Mouse (Mus musculus) heart, embryonic 14.5 days (tissue): ENCODE results near the gene Pax7. TPM values are rescaled to one million over a fixed set of nuclear protein-coding genes. Genes with fewer than 3 reads are reported as not detected.

ENCODE experiments used
- ATAC-seq: fragments of 200-750 bp; cut with Nextera tagmentation; 2 replicates; pipeline ENCODE4 v1.8.0; 2017; ENCODE audit warnings: low read depth, moderate TSS enrichment; ENCODE audit not compliant: insufficient number of reproducible peaks, insufficient read depth, low FRiP score
- H3K27ac ChIP-seq, 2 experiments: fragments of 200-500 bp in 1 of 2; fragments of 300-500 bp in 1 of 2; sonication (generic) in 1 of 2; replicated peaks in 1 of 2; 2 replicates each; pipeline ENCODE4 v1.5.1; 2012 to 2014; ENCODE audit warnings: low read depth in 2 of 2, low read length in 2 of 2, control low read depth in 1 of 2, mild to moderate bottlenecking in 1 of 2, mixed read lengths in 1 of 2; ENCODE audit not compliant: control insufficient read depth in 1 of 2, insufficient read depth in 1 of 2
- H3K27me3 ChIP-seq: fragments of 300-500 bp; sonication (generic); 2 replicates; pipeline ENCODE4 v1.6.1; 2014; ENCODE audit warnings: mild to moderate bottlenecking, low read length, control low read depth; ENCODE audit not compliant: control insufficient read depth, insufficient read depth
- H3K36me3 ChIP-seq: fragments of 300-500 bp; sonication (generic); 2 replicates; pipeline ENCODE4 v1.6.1; 2014; ENCODE audit warnings: mild to moderate bottlenecking, control low read depth, low read length, mixed read lengths; ENCODE audit not compliant: control insufficient read depth, insufficient read depth
- H3K4me1 ChIP-seq, 2 experiments: fragments of 200-500 bp in 1 of 2; fragments of 300-500 bp in 1 of 2; sonication (generic) in 1 of 2; 2 replicates each; pipeline ENCODE4 v1.6.1; 2012 to 2014; ENCODE audit warnings: low read length in 2 of 2, control low read depth in 1 of 2, mixed read lengths in 1 of 2; ENCODE audit not compliant: control insufficient read depth in 2 of 2, insufficient read depth in 2 of 2
- H3K4me2 ChIP-seq: fragments of 300-500 bp; sonication (generic); 2 replicates; pipeline ENCODE4 v1.6.1; 2014; ENCODE audit warnings: mild to moderate bottlenecking, low read length
- H3K4me3 ChIP-seq, 2 experiments: fragments of 200-500 bp in 1 of 2; fragments of 300-500 bp in 1 of 2; sonication (generic) in 1 of 2; 2 replicates each; pipeline ENCODE4 v1.5.1; 2012 to 2014; ENCODE audit warnings: low read length in 2 of 2, mild to moderate bottlenecking in 2 of 2, control low read depth in 1 of 2, low read depth in 1 of 2, moderate library complexity in 1 of 2; ENCODE audit not compliant: control insufficient read depth in 1 of 2, insufficient read depth in 1 of 2
- H3K9ac ChIP-seq: fragments of 300-500 bp; sonication (generic); 2 replicates; pipeline ENCODE4 v1.6.1; 2014; ENCODE audit warnings: mild to moderate bottlenecking, low read length
- H3K9me3 ChIP-seq: fragments of 300-500 bp; sonication (generic); 2 replicates; pipeline ENCODE4 v1.6.1; 2016; ENCODE audit warnings: low read length, control low read depth; ENCODE audit not compliant: control insufficient read depth
- WGBS: fragments of 180-500 bp; shearing (Covaris S2); extraction: QIAGEN DNeasy Blood & Tissue Kit; methylation state at CpG from one replicate; pipeline ENCODE4 v1.1.7; 2014; 5-methylcytosine and 5-hydroxymethylcytosine counted together
- polyA plus RNA-seq: library from polyadenylated mRNA; unstranded; fragments of >200 nt; fragmentation: Nextera tagmentation; extraction: Ambion mirVana; gene quantifications from 2 replicates; pipeline ENCODE4 v1.2.1, GENCODE M21; 2014

Gene Pax7
- polyA plus RNA-seq, 1 experiment from 2014 or later, result not detected

DNA sequence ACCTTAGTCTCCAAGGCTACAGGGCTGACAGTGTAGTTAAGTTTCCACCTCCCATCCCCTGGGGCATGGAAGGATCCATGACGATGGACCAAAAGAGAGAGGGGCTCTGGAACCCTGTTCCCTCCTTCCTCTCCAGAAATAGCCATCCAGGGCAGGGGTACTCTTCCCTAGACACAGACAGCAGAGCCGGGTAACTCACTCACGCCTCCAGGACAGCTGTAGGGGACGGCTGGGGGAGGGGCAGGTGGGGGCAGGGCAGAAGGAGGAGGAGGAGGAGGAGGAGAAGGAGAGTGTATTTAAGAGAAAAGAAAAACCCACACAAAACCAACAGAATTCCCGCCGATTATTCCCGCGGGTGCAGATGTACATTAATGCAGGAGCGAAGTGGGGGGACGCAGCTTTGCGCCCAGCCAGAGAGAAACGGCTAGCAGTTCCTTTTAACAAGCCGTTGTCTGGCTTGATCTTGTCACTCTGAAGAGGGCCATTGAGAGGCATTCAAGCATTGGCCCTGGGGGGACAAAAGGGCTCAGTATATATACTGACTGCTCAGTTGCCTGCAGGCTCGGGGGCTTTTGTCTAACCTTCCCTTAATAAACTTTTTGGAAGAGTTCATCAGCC lies 26.0 kb downstream of the Pax7 start:
- H3K4me1 ChIP-seq, result peaks cover 0 to 5% of the 10 kb centered on the region in 2 experiments; a peak in 1 of 4 replicates
- no peak for ATAC-seq
- H3K4me3 ChIP-seq, result no peak overlapping the region
- WGBS, result 8% methylated on average over 14 of the region's 14 CpGs
- H3K9me3 ChIP-seq, result no peaks in the 10 kb centered on the region
- no peaks in the 10 kb centered on the region for H3K36me3 ChIP-seq
- H3K27ac ChIP-seq, result no peak overlapping the region
- no peak overlapping the region for H3K4me2 ChIP-seq
- H3K27me3 ChIP-seq, result peaks cover 92% of the 10 kb centered on the region
- no peak overlapping the region for H3K9ac ChIP-seq

GRCm38 (mm10) chr4:139804896-139805295 lies 28.4 kb downstream of the Pax7 start:
- no peak overlapping the region for H3K9ac ChIP-seq
- no peak overlapping the region for H3K27ac ChIP-seq
- H3K27me3 ChIP-seq, result peaks cover 93% of the 10 kb centered on the region
- no peak overlapping the region for H3K4me2 ChIP-seq
- WGBS, result 70% methylated on average over 8 of the region's 8 CpGs
- no peaks in the 10 kb centered on the region for H3K36me3 ChIP-seq
- H3K4me3 ChIP-seq, result no peak overlapping the region
- ATAC-seq, result no peak
- H3K9me3 ChIP-seq, result no peaks in the 10 kb centered on the region
- no peaks in the 10 kb centered on the region for H3K4me1 ChIP-seq

- ATAC-seq, result no peak
- Histone ChIP-seq H3K27me3 (peaks cover 90% of the 10 kb centered on the region), H3K4me3 (no peak overlapping the region)
These were observed 29.3 kb downstream of the Pax7 start for GRCm38 (mm10) chr4:139803981-139804380.

GRCm38 (mm10) chr4:139799436-139800100 lies 33.8 kb downstream of the Pax7 start:
- Histone ChIP-seq H3K4me3 (no peak overlapping the region), H3K27me3 (peaks cover 92% of the 10 kb centered on the region), H3K9ac (no peak overlapping the region), H3K27ac (no peak overlapping the region), H3K4me1 (no peaks in the 10 kb centered on the region), H3K9me3 (no peaks in the 10 kb centered on the region), H3K36me3 (no peaks in the 10 kb centered on the region), H3K4me2 (no peak overlapping the region)
- WGBS, result 56% methylated on average over 10 of the region's 10 CpGs
- no peak for ATAC-seq

More at GRCm38 (mm10) chr4:139803981-139804380, 29.3 kb downstream of the Pax7 start:
- no peak overlapping the region for H3K4me2 ChIP-seq
- H3K4me1 ChIP-seq, result no peaks in the 10 kb centered on the region
- 50% methylated on average over 2 of the region's 2 CpGs for WGBS
- H3K36me3 ChIP-seq, result no peaks in the 10 kb centered on the region
- H3K27ac ChIP-seq, result no peak overlapping the region
- H3K9ac ChIP-seq, result no peak overlapping the region
- H3K9me3 ChIP-seq, result no peaks in the 10 kb centered on the region

DNA sequence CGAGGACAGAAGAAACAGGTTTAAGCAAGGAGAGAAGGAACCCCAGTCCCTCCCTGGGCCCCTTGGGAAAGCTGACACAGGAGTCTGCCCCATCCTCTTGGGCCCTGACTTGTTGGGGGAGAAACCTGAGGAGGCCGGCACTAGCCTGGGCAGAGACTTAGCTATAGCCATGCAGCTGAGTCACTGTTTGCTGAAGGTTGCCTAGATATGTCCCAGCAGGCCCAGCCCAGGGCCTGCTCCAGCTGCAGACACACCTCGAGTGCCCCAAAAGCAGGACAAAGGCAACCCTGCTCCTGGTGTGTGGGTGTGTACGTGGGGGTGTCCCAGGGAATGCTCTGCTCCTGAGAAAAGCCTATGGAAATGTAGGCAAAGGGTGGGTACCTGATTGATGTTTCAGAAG lies 36.0 kb downstream of the Pax7 start:
- H3K4me1 ChIP-seq, result no peaks in the 10 kb centered on the region
- no peak overlapping the region for H3K4me2 ChIP-seq
- no peaks in the 10 kb centered on the region for H3K36me3 ChIP-seq
- no peak overlapping the region for H3K9ac ChIP-seq
- no peak overlapping the region for H3K27ac ChIP-seq
- WGBS, result 48% methylated on average over 4 of the region's 4 CpGs
- peaks cover 88% of the 10 kb centered on the region for H3K27me3 ChIP-seq
- no peaks in the 10 kb centered on the region for H3K9me3 ChIP-seq
- ATAC-seq, result no peak
- no peak overlapping the region for H3K4me3 ChIP-seq

DNA sequence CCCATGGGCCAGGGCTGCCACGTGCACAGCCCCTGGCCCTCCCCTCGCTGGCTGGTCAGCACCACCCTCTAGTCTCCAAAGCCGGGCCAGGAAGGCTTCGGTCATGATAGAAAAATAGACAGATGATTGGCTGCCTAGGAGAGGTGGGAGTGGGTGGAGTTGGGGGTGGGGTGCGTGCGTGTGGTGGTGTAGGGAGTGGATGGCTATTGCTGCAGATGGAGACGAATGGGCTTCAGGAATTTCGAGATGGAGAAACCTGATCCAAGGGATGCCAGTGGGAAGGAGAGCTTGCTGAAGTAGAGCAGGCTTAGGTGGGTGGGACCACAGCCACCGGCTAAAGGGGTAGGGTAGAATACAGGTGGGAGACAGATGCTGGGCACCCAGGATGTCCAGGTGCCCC lies 37.2 kb downstream of the Pax7 start:
- ATAC-seq, result no peak
- WGBS, result 21% methylated on average over 9 of the region's 9 CpGs
- Histone ChIP-seq H3K27me3 (peaks cover 88% of the 10 kb centered on the region), H3K36me3 (no peaks in the 10 kb centered on the region), H3K4me3 (no peak overlapping the region), H3K9me3 (no peaks in the 10 kb centered on the region), H3K4me1 (no peaks in the 10 kb centered on the region), H3K9ac (no peak overlapping the region), H3K27ac (no peak overlapping the region), H3K4me2 (no peak overlapping the region)

GRCm38 (mm10) chr4:139791168-139791567 lies 42.2 kb downstream of the Pax7 start:
- Histone ChIP-seq H3K9ac (no peak overlapping the region), H3K4me1 (no peaks in the 10 kb centered on the region), H3K4me3 (no peak overlapping the region), H3K27ac (no peak overlapping the region), H3K9me3 (no peaks in the 10 kb centered on the region), H3K36me3 (no peaks in the 10 kb centered on the region), H3K27me3 (peaks cover 89% of the 10 kb centered on the region), H3K4me2 (no peak overlapping the region)
- WGBS, result 53% methylated on average over 8 of the region's 8 CpGs
- no peak for ATAC-seq

DNA sequence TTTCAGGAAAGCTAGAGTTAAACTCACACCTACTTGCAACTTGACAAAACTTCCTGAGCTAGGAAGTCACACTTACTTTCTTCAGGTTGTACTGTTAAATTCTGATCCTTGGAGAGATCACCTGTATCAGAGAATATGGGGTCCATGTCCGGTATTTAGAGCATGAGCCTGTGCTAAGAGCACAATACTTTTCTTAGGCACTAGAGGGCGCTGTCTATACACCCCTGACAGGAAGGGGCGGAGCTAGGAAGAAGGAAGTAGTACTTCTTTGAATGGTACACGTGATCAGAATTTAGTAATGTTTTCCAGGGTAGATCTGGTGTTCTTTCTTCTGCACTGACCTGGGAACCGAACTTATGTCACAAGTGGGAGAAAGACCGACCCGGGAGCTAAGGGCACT lies 43.6 kb downstream of the Pax7 start:
- Histone ChIP-seq H3K27me3 (peaks cover 91% of the 10 kb centered on the region), H3K4me2 (no peak overlapping the region), H3K9ac (no peak overlapping the region), H3K4me3 (no peak overlapping the region), H3K36me3 (no peaks in the 10 kb centered on the region), H3K27ac (no peak overlapping the region), H3K4me1 (no peaks in the 10 kb centered on the region), H3K9me3 (no peaks in the 10 kb centered on the region)
- ATAC-seq, result no peak
- 77% methylated on average over 7 of the region's 7 CpGs for WGBS
